Mouse (Mus musculus) kidney, adult 2 months (tissue): ENCODE measurements around the gene Gm49325.

Experiments
- CTCF ChIP-seq: fragments of 200-500 bp; conservative IDR thresholded peaks from 2 replicates; pipeline ENCODE4 v1.5.1; 2011; ENCODE audit warnings: low read depth, mild to moderate bottlenecking, control low read depth, low read length, moderate library complexity, mixed read lengths; ENCODE audit not compliant: insufficient read depth, insufficient read length
- POLR2A ChIP-seq: fragments of 200-500 bp; IDR thresholded peaks from one replicate; pipeline ENCODE4 v1.6.1; 2011; ENCODE audit warnings: low read depth, low read length, control low read depth

GRCm38 (mm10) chr10:77624570-77624995 is 18.6 kb downstream of the Gm49325 start:
- TF ChIP-seq CTCF, result no peak
- no peak for TF ChIP-seq POLR2A
